Mouse (Mus musculus): ENCODE results near the gene Acsf2.
"Not testable (repeated sequence)": the region's sequence is repeated elsewhere in the genome, so short reads cannot be mapped to it uniquely, and the experiment has no call there.

Gene Acsf2

DNA sequence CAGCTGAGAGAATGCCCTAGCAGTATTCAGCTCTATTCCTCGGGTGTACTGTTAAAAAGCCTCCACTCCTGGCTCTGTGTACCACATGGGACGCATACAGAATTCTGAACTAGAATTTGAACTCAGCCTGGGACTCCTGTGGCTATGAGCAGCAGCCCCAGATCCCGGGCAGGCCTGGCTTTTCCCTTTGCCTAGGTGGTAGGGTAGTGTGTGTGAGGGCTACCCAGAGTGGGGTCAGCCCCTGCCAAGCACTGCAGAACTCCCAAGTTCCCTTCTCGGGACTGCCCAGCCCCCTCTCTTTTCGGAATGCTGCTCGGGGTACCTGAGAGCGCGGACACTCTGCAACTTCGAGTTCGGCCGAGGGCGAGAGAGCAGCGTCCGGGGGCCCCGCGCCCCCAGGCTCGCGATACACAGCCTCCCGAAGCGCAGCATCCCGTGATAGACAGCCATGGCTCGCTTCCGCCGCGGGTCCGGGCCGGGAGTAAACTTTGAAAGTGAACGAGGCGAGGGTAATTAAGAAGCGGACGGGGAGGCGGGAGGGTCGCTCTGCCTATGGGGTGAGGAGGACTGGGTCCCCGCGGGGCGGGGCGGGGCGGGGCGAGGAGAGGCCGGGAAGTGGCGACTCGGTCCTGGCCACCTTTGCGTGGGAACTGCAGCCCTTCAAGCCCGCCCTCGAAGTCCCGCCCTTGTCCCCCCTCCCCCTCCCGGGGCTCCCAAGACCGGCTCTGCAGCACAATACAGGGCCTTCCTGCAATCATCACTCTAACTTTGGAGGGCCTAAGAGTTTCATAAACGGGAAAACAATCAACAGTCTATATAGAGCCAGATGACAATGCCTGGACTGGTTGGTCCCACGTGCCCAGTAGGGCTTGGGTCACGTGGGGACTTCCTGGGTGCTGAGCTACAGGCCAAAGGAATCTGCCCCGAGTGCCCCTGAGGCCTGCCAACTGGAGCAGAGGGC, at the start of gene Acsf2:
Gene Acsf2, minus strand, starts transcription at position 551 of the 961 bp plus-strand sequence.
- peak; percentile 88 for DNase-seq (ENCODE audit: low spot score)

GRCm38 (mm10) chr11:94651241-94651640, 49.6 kb upstream of the Acsf2 start:
- DNase-seq (ENCODE audit: low spot score), result not testable (repeated sequence)

- DNase-seq (ENCODE audit: low spot score), result no peak
Measured at GRCm38 (mm10) chr11:94646457-94646856, 44.8 kb upstream of the Acsf2 start.

DNA sequence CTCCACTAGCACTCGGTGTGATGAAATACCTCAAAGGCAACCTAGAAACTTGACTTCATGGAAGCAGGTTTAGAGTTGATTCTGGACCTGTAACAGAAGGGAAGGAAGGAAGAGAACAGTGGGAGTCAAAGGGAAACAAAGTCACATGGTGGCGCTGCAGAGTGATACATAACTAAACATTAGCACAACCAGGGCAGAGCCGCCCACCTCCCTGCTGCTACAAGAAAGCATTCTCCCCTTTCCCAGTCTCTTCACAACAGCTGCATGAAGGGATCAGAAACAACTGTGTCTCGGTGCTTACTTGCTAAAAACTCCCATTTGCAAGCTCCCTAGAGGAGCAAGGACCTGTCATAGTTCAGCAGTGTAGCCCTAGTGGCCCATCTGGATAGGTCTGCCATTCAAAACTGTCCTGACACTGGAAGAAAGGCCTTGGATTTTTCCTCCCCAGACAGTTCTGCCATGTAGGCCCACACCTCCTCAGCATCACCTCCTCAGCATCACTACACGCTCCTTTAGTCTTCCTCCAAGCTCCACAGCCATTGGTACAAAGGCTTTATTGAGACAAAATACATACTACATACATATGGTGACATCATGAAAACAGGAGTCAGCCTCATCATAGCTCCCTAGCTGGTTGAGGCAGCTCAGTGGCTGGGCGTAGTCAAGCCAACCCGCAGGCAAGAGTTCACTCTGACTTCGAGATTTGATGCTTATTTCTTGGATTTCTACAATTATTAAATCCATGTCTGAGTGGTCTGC, 43.0 kb upstream of the Acsf2 start:
- DNase-seq (ENCODE audit: low spot score), result no peak

DNA sequence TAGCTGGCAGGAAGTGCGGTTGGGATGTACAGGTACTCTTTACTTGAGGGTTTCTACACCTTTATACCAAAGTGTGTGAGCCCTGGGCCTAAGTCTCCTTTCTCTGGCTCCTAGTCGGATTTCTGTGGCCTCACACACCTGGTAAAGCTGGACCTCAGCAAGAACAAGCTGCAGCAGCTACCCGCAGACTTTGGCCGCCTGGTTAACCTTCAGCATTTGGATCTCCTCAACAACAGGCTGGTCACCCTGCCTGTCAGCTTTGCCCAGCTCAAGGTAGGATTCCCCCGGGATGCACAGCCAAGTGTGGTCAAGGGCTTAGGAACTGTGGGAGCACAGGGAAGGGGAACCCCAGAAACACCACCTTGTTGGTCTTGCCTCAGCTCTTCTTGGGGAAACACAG, 32.8 kb upstream of the Acsf2 start:
- DNase-seq (ENCODE audit: low spot score), result no peak

DNA sequence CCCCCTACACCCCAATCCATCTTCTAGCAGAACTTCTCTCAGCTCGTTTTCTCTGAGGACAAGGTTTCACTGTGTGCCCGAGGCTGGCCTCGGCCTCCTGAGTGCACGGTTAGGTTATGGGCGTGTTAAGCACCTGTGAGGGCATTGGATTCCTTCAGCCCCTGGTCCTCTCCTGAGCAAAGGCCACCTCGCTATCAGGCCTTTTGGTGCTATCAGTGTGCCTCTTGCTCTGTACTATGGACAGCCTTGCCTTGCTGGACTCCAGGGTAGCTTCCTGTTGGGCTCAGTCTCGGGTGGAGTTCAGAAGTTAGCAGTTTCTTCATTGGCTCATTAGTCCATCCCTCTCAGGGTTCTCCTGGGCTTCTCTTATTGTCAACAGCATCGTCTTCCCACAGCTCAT, 31.3 kb upstream of the Acsf2 start:
- no peak for DNase-seq (ENCODE audit: low spot score)

DNA sequence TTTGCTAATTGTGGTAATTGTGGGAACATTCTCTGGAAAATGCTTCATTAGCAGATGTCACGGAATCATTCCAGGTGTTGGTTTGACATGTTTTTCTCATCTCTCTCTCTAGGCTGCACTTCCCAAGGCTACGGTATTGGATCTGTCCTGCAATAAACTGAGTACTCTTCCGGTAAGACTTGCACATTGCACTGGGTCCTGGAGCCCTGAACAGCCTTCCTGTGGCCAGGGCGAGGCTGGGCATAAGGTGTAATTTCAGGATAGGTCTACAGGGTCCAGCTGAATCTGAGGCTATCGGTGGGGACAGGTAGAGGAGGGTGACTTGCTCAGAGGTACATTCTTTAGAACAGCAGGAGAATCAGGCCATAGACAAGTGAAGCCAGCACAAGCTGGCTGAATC, 30.3 kb upstream of the Acsf2 start:
- DNase-seq (ENCODE audit: low spot score), result no peak

DNA sequence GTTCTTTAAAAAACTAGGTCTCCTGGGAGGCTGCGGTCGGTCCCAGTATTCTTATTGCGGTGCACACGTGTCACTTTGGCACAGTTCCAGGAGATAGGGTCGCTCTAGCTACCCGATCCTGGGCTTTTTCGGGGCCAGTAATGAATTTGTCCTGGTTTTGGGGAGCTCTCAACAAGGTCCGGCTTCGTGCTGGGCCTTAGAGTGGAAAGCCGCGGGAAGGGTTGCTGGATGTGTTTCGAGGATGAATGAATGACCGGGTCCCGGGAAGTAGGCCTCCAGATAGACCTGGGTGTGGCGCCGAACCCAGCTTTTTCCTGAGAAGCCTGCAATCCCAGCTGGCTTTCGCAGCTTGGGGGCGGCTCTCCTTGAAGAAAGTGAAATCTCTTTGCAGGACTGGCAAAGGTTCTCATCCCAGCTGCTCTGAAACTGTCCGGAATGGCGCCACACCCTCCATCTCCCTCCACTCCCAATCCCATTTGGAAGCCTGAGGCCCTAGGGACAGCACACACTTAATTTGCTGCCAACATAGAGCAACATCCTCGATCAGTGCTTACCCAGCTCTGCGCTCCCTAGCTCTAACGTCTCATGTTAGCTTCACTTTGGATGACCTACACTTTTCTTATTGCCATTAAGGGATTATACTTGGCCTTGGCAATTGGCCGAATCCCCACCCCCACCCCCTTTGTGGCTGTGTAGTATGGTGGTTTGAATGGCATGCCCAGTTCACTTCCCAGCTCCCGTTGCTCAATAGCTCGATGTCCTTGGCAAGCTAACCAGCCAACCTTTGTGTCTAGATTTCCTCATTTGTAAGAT, 28.7 kb upstream of the Acsf2 start:
- DNase-seq (ENCODE audit: low spot score), result peak; percentile 25

GRCm38 (mm10) chr11:94629884-94630198, 28.2 kb upstream of the Acsf2 start:
- no peak for DNase-seq (ENCODE audit: low spot score)

GRCm38 (mm10) chr11:94629199-94629883, 27.7 kb upstream of the Acsf2 start, which contains the start of gene Lrrc59:
Lrrc59 (plus strand) TSS chr11:94629767.
- peak; percentile 94 for DNase-seq (ENCODE audit: low spot score)

DNA sequence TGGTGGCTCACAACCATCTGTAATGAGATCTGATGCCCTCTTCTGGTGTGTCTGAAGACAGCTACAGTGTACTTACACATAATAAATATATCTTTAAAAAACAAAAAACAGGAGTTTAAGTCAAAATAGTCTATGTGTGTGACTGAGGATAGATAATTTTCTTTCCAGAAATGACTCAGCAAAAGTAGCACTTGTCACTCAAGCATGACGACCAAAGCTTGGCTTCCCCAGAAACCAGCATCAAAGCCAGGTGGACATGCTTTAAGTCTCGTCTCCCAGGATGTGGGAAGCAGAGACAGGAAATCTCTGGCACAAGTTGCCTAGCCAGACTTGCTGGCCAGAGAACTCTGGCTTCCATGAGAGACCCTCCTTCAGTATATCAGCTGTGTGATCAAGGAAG, 20.5 kb upstream of the Acsf2 start:
- DNase-seq (ENCODE audit: low spot score), result no peak

DNA sequence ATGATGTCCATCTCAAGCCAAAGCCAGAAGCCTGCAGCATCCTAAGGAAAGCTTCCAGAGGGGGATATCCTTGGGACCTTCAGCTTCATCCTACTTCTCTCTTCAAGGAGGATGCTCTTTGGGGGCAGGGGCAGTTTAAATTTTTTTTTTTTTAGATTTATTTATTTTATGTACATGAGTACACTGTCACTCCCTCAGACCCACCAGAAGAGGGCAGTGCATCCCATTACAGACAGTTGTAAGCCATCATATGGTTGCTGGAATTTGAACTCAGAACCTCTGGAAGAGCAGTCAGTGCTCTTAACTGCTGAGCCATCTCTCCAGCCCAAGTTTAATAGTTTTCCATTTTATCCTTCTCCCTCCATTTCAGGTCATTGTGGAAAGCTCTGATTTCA, 19.8 kb upstream of the Acsf2 start:
- DNase-seq (ENCODE audit: low spot score), result no peak

DNA sequence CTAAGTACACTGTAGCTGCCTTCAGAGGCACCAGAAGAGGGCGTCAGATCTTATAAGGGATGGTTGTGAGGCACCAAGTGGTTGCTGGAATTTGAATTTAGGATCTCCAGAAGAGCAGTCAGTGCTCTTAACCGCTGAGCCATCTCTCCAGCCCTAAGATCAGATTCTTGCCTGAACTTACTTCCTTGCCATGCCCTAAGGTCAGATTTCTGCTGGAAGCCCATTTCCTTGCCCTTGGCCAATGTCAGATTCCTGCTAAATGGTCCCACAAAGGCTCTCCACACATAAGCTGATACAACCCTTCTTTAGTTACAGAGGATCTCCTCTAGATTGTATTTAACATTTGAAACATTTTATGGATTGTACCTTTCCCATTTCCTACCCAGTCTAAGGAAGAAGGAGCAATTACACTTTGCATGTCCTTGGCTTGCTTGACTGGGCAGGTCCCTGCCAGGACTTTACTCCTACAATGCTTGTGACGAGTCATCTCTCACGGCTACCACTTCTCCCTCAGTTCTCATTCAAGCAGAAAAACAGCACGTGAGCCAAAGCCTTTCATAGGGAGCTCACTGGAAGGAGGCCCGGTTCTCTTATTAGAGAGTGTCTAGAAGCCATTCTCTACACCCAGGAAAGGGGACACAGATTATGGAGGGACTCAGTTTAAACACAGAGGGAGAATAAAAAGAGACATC, 19.2 kb upstream of the Acsf2 start:
- DNase-seq (ENCODE audit: low spot score), result no peak

GRCm38 (mm10) chr11:94617646-94618045, 16.0 kb upstream of the Acsf2 start:
- DNase-seq (ENCODE audit: low spot score), result no peak

DNA sequence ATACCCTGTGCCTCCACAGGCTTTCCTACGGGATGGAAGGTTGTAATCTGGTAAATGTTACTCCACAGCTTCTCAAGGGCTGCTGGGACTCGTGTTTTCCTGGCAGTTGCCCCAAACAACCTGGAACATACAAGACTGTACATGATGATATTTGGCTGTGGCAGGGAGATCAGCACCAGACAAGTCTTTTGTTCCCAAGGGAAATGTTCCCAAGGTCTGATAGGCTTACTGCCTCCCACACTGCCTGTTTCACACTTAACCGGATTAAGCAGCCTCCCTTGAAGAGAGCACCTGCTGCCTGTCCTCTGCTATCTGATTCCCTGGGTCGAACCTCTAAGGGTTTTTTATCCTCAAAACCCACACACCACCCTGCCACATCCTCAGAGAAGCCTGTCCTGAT, 13.8 kb upstream of the Acsf2 start:
- no peak for DNase-seq (ENCODE audit: low spot score)

- no peak for DNase-seq (ENCODE audit: low spot score)
Measured at GRCm38 (mm10) chr11:94614603-94615002, 12.9 kb upstream of the Acsf2 start.

GRCm38 (mm10) chr11:94610744-94611740, 9.4 kb upstream of the Acsf2 start:
- DNase-seq (ENCODE audit: low spot score), result no peak

- DNase-seq (ENCODE audit: low spot score), result no peak
Measured at GRCm38 (mm10) chr11:94602356-94602955, 785 bp upstream of the Acsf2 start.

DNA sequence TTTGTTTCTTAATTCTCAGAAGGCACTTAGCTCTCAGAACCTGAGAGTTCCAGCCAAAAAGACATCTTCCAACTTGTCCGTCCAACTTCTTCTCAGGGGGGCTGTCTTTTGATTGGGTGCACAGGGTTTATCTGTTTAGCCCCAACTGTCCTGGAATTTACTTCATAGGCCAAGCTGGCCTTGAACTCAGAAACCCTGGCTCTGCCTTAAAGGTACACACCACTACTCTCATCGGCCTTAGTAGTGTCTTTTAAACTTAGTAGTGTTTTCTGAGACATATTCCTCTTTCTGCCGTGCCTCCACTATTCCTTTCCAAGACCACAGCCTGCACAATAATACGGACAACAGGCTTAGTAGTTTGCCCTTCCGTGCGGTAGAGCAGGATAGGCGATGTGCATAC, 1.2 kb downstream of the Acsf2 start:
- no peak for DNase-seq (ENCODE audit: low spot score)
